Mouse (Mus musculus) left cerebral cortex, adult 11 months (tissue): ENCODE data around the gene C330021F23Rik.
"Not testable (repeated sequence)": the region's sequence is repeated elsewhere in the genome, so short reads cannot be mapped to it uniquely, and the experiment has no call there.

ENCODE experiments used
- DNase-seq: peaks from one replicate; pipeline ENCODE4 v3.0.0; 2022; ENCODE audit warnings: low spot score

The C330021F23Rik gene

GRCm38 (mm10) chr8:3567641-3568371, at the start of gene C330021F23Rik:
TSS of gene C330021F23Rik (plus strand) at chr8:3567990.
- DNase-seq, result no peak

DNA sequence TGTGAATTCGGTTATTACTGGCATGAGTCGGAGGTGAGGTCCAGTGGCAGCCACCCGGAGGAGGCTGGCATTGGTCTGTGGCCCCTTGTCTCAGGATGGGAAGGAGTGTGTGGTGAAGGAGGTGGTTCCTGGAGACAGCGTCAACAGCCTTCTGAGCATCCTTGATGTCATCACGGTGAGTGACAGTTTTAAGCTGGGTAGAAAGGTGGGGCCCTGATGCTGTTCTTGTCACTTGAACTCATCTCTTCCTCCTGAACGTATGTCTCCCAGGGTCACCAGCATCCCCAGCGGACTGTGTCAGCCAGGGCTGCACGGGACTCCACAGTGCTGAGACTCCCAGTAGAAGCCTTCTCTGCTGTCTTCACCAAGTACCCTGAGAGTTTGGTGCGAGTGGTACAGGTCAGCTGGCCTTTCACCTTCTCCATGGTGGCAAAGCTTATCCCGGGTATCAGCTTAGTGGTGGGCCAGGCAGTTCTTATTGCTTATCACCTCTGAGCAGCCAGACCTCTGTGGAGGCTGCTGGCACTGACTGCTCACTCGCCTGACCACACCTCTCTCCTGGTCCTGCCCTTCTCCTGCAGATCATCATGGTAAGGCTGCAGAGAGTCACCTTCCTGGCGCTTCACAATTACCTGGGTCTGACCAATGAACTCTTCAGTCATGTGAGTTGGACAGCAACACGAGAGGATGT, 45.6 kb upstream of the C330021F23Rik start:
- DNase-seq, result no peak

DNA sequence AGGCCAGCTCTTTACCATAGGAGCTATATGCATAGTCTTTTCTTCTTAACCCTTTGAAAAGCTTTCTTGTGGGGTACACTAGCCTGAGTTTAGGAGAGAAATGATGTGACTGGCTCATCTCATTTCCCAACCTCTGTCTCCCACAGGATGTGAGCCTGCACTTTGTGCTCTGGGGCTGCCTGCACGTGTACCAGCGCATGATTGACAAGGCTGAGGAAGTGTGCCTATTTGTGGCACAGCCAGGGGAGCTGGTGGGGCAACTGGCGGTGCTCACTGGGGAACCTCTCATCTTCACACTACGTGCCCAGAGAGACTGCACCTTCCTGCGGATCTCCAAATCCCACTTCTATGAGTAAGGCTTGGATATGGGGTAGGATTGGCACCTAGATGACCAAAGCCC, 37.0 kb upstream of the C330021F23Rik start:
- no peak for DNase-seq

DNA sequence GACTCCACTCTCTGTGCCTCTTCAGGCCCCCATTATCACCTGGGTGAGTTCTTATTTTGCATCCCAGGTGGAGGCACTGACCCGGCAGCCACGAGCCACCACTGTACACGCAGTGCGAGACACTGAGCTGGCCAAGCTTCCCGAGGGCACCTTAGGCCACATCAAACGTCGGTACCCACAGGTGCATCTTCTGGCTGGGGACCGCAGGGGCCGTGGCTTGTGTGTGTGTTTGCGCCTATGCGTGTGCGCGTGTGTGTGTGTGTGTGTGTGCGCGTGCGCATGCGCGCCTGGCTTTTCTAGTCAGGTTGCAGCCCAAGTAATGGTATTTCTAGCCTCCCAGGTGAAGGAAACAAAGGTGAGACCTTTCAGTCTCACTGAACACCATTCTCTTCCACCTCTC, 35.9 kb upstream of the C330021F23Rik start:
- no peak for DNase-seq

- DNase-seq, result no peak
These were observed 31.5 kb upstream of the C330021F23Rik start for GRCm38 (mm10) chr8:3536053-3536841.

- DNase-seq, result no peak
These were observed 30.9 kb upstream of the C330021F23Rik start for GRCm38 (mm10) chr8:3536940-3537339.

GRCm38 (mm10) chr8:3537666-3538065, 30.1 kb upstream of the C330021F23Rik start:
- no peak for DNase-seq

GRCm38 (mm10) chr8:3539146-3539545, 28.6 kb upstream of the C330021F23Rik start:
- DNase-seq, result no peak

GRCm38 (mm10) chr8:3540076-3540475, 27.7 kb upstream of the C330021F23Rik start:
- DNase-seq, result no peak

DNA sequence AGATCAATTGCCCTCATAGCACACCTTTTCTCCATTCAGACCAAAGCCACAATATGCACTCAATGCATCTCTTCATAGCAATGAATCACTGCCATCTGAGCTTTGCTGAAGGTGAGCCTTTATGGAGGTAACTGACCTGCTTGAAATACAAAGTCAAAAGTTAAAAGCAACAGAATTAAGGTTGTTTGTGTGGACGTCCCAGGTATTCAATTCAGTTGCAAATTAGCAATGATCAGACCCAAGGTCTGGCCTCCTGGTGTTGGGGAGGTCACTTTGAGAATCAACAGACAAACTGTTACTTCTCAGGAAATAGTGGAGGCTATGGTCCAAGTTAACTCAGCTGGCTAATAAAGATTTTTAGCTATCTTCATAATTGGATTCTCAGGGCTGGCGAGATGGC, 21.3 kb upstream of the C330021F23Rik start:
- DNase-seq, result no peak

- no peak for DNase-seq
These were observed 15.6 kb upstream of the C330021F23Rik start for GRCm38 (mm10) chr8:3552240-3552639.

DNA sequence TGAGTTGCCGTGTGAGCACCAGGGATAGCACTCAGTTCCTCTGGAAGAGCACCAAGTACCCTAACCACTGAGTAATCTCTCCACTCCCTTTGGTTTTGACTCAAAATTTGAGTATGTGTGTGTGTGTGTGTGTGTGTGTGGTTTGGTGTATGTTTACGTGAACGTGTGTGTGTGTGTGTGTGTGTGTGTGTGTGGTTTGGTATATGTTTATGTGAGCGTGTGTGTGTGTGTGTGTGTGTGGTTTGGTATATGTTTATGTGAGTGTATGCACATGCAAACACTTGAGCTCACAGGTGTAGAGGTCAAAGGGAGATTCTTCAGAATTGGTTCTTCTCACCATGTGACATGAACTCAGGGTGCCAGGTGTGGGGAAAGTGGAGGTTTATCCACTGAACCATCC, 11.7 kb upstream of the C330021F23Rik start:
- DNase-seq, result no peak

- no peak for DNase-seq
These were observed 588 bp downstream of the C330021F23Rik start for GRCm38 (mm10) chr8:3568378-3568777.

DNA sequence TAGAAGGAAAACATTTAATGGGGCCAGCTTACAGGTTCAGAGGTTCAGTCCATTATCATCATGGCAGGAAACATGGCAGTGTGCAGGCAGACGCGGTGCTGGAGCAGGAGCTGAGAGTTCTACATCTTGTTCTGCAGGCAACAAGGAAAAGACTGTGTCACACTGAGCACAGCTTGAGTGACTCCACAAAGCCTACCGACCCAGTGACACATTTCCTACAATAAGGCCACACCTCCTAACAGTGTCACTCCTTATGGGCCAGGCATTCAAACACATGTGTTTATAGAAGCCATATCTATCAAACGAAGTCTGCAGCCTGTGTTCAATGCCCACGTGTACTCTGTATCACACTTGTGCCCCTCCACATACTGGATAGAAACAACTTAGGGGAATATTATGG, 2.0 kb downstream of the C330021F23Rik start:
- DNase-seq, result no peak

DNA sequence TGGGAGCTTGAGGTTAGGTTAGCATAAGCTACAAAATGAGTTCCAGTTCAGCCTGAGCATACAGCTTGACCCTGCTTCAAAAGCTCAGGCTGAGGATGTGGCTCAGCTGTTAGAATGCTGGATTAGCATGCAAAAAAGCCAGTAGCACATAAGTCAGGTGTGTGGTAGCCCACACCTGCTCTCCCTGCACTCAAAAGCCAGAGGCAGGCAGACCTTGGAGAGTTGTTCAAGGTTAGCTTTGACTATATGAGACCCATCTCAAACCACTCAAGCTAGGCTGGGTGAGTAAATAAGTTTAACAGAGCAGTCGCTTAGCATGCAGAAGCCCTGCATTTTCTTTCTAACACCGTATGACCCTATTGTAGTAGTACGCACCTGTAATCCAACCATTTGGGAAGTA, 6.8 kb downstream of the C330021F23Rik start:
- no peak for DNase-seq

GRCm38 (mm10) chr8:3576211-3576960, 8.6 kb downstream of the C330021F23Rik start:
- DNase-seq, result no peak

- DNase-seq, result no peak
These were observed 11.9 kb downstream of the C330021F23Rik start for GRCm38 (mm10) chr8:3579390-3580364.

- not testable (repeated sequence) for DNase-seq
These were observed 14.2 kb downstream of the C330021F23Rik start for GRCm38 (mm10) chr8:3581961-3582360.

DNA sequence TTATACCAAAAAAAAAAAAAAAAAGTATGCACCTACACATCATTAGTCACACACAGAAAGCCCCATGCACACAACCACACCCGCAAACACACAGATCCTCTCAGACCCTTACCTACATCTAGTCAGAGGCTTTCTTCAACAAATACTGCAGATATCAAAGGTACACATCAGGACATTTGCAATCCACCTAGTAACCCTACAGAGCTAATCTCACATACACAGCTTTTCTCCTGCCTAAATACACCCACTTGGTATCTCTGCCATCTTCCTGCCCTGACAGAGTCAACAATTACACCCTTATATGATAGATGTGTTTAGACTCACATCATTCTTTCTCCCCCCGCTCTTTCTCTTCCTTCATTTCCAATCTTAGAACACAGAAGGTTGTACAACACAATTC, 18.7 kb downstream of the C330021F23Rik start:
- DNase-seq, result no peak

DNA sequence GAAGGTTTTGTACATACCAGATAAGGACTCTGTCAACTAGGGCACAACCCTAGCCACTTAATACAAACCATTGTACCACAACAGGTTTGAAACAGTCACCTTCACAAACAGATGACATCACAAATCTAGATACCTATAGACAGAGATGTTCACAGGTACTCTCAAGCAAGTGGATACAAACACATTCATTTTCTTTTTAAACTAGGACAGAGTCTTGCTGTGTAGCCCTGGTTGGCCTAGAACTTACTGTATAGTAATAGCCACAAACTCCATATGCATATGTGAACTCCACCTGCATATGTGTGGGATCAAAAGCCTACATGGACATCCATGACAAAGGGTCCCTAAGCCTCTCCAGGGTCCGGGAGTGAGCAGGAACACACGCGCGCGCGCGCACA, 19.2 kb downstream of the C330021F23Rik start, which contains the start of gene Camsap3:
Gene Camsap3 (plus strand): TSS at position 301 of the 398 bp plus-strand sequence.
- no peak for DNase-seq
